Mouse (Mus musculus): Measurements from ENCODE around the gene Clip2. TPM values are rescaled to one million over a fixed set of nuclear protein-coding genes. Genes with fewer than 3 reads are reported as not detected.
A peak's percentile ranks its signal among the peaks of the same experiment; 100 is the strongest.

Gene Clip2
- polyA plus RNA-seq, 1 experiment from 2014 or later: 15.1 TPM

- Histone ChIP-seq H3K27me3 (no peaks in the 10 kb centered on the region), H3K4me3 (no peak overlapping the region), H3K9me3 (no peaks in the 10 kb centered on the region), H3K4me2 (no peak overlapping the region), H3K4me1 (replicated peaks) (peaks cover 5% of the 10 kb centered on the region), H3K9ac (no peak overlapping the region), H3K27ac (no peak overlapping the region), H3K36me3 (no peaks in the 10 kb centered on the region)
- ATAC-seq (ENCODE audit: low FRiP score): no peak
- WGBS: 88% methylated on average over 7 of the region's 7 CpGs
Observed at GRCm38 (mm10) chr5:134577534-134577933, 25.3 kb upstream of the Clip2 start.

- no peaks in the 10 kb centered on the region for H3K9me3 ChIP-seq
- H3K4me1 ChIP-seq (replicated peaks): peaks cover 12% of the 10 kb centered on the region
- H3K27me3 ChIP-seq: no peaks in the 10 kb centered on the region
- no peak for ATAC-seq (ENCODE audit: low FRiP score)
- no peak overlapping the region for H3K4me2 ChIP-seq
- H3K36me3 ChIP-seq: no peaks in the 10 kb centered on the region
- WGBS: 79% methylated on average over 14 of the region's 14 CpGs
- H3K27ac ChIP-seq: no peak overlapping the region
- no peak overlapping the region for H3K4me3 ChIP-seq
- no peak overlapping the region for H3K9ac ChIP-seq
Observed at GRCm38 (mm10) chr5:134576517-134577220, 24.4 kb upstream of the Clip2 start.

- Histone ChIP-seq H3K4me2 (no peak overlapping the region), H3K9ac (no peak overlapping the region), H3K4me3 (no peak overlapping the region), H3K36me3 (no peaks in the 10 kb centered on the region), H3K4me1 (replicated peaks) (peaks cover 12% of the 10 kb centered on the region), H3K27me3 (no peaks in the 10 kb centered on the region), H3K9me3 (no peaks in the 10 kb centered on the region), H3K27ac (no peak overlapping the region)
- WGBS: 94% methylated on average over 5 of the region's 5 CpGs
- ATAC-seq (ENCODE audit: low FRiP score): no peak
Observed at GRCm38 (mm10) chr5:134575833-134576232, 23.6 kb upstream of the Clip2 start.

- Histone ChIP-seq H3K4me2 (peak overlapping the region; percentile 80), H3K27me3 (no peaks in the 10 kb centered on the region), H3K36me3 (no peaks in the 10 kb centered on the region), H3K4me1 (replicated peaks) (peaks cover 12% of the 10 kb centered on the region), H3K9me3 (no peaks in the 10 kb centered on the region), H3K27ac (no peak overlapping the region), H3K9ac (peak overlapping the region; percentile 71), H3K4me3 (peak overlapping the region; percentile 50)
- 50% methylated on average over 10 of the region's 10 CpGs for WGBS
- peak; percentile 39 for ATAC-seq (ENCODE audit: low FRiP score)
Observed at GRCm38 (mm10) chr5:134572508-134573214, 20.4 kb upstream of the Clip2 start.

- peak overlapping the region; percentile 77 for H3K27ac ChIP-seq
- peak overlapping the region; percentile 71 for H3K9ac ChIP-seq
- ATAC-seq (ENCODE audit: low FRiP score): peak; percentile 72
- H3K9me3 ChIP-seq: no peaks in the 10 kb centered on the region
- H3K4me1 ChIP-seq (replicated peaks): peaks cover 12% of the 10 kb centered on the region
- peak overlapping the region; percentile 50 for H3K4me3 ChIP-seq
- 1% methylated on average over 23 of the region's 23 CpGs for WGBS
- no peaks in the 10 kb centered on the region for H3K27me3 ChIP-seq
- H3K4me2 ChIP-seq: peak overlapping the region; percentile 80
- H3K36me3 ChIP-seq: no peaks in the 10 kb centered on the region
Observed at GRCm38 (mm10) chr5:134571730-134572507, 19.7 kb upstream of the Clip2 start.

- Histone ChIP-seq H3K36me3 (no peaks in the 10 kb centered on the region), H3K27me3 (no peaks in the 10 kb centered on the region), H3K4me3 (no peak overlapping the region), H3K9ac (0 out of 2 replicates have a peak overlapping the region, but pooled peaks have one; percentile 13), H3K9me3 (no peaks in the 10 kb centered on the region), H3K4me2 (no peak overlapping the region), H3K27ac (no peak overlapping the region), H3K4me1 (replicated peaks) (peaks cover 12% of the 10 kb centered on the region)
- WGBS: 56% methylated on average over 8 of the region's 8 CpGs
- no peak for ATAC-seq (ENCODE audit: low FRiP score)
Observed at GRCm38 (mm10) chr5:134568964-134569491, 16.8 kb upstream of the Clip2 start.

- 65% methylated on average over 3 of the region's 3 CpGs for WGBS
- Histone ChIP-seq H3K27me3 (no peaks in the 10 kb centered on the region), H3K4me3 (no peak overlapping the region)
Observed at GRCm38 (mm10) chr5:134568030-134568429, 15.8 kb upstream of the Clip2 start.

GRCm38 (mm10) chr5:134567445-134567844, 15.2 kb upstream of the Clip2 start:
- Histone ChIP-seq H3K9me3 (no peaks in the 10 kb centered on the region), H3K27me3 (no peaks in the 10 kb centered on the region), H3K36me3 (no peaks in the 10 kb centered on the region), H3K27ac (no peak overlapping the region), H3K4me3 (no peak overlapping the region), H3K9ac (no peak overlapping the region), H3K4me1 (replicated peaks) (peaks cover 6% of the 10 kb centered on the region), H3K4me2 (no peak overlapping the region)
- 87% methylated on average over 4 of the region's 4 CpGs for WGBS
- no peak for ATAC-seq (ENCODE audit: low FRiP score)

More at GRCm38 (mm10) chr5:134568030-134568429, 15.8 kb upstream of the Clip2 start:
- H3K27ac ChIP-seq: no peak overlapping the region
- H3K9me3 ChIP-seq: no peaks in the 10 kb centered on the region
- H3K4me2 ChIP-seq: no peak overlapping the region
- peaks cover 12% of the 10 kb centered on the region for H3K4me1 ChIP-seq (replicated peaks)
- H3K36me3 ChIP-seq: no peaks in the 10 kb centered on the region
- H3K9ac ChIP-seq: no peak overlapping the region
- no peak for ATAC-seq (ENCODE audit: low FRiP score)

- no peaks in the 10 kb centered on the region for H3K9me3 ChIP-seq
- no peak for ATAC-seq (ENCODE audit: low FRiP score)
- no peaks in the 10 kb centered on the region for H3K4me1 ChIP-seq (replicated peaks)
- no peak overlapping the region for H3K9ac ChIP-seq
- WGBS: 91% methylated on average over 6 of the region's 6 CpGs
- H3K36me3 ChIP-seq: no peaks in the 10 kb centered on the region
- no peak overlapping the region for H3K4me2 ChIP-seq
- H3K27ac ChIP-seq: no peak overlapping the region
- no peaks in the 10 kb centered on the region for H3K27me3 ChIP-seq
- H3K4me3 ChIP-seq: no peak overlapping the region
Observed at GRCm38 (mm10) chr5:134565696-134566095, 13.5 kb upstream of the Clip2 start.

- H3K27me3 ChIP-seq: no peaks in the 10 kb centered on the region
- no peak overlapping the region for H3K4me2 ChIP-seq
- H3K36me3 ChIP-seq: no peaks in the 10 kb centered on the region; the same call in 1 of the 2 replicates
- H3K4me1 ChIP-seq (replicated peaks): no peaks in the 10 kb centered on the region
- H3K9me3 ChIP-seq: no peaks in the 10 kb centered on the region
- H3K4me3 ChIP-seq: no peak overlapping the region
- H3K9ac ChIP-seq: no peak overlapping the region
- WGBS: 98% methylated on average over 2 of the region's 2 CpGs
- ATAC-seq (ENCODE audit: low FRiP score): no peak
- no peak overlapping the region for H3K27ac ChIP-seq
Observed at GRCm38 (mm10) chr5:134564272-134564671, 12.0 kb upstream of the Clip2 start.

- Histone ChIP-seq H3K9me3 (no peaks in the 10 kb centered on the region), H3K27ac (no peak overlapping the region), H3K4me2 (no peak overlapping the region), H3K36me3 (peaks cover 4% of the 10 kb centered on the region), H3K27me3 (no peaks in the 10 kb centered on the region), H3K9ac (no peak overlapping the region), H3K4me3 (no peak overlapping the region), H3K4me1 (replicated peaks) (peaks cover 5% of the 10 kb centered on the region)
- no peak for ATAC-seq (ENCODE audit: low FRiP score)
- 80% methylated on average over 16 of the region's 16 CpGs for WGBS
Observed at GRCm38 (mm10) chr5:134560450-134561171, 8.4 kb upstream of the Clip2 start.

Measured in hindbrain, embryonic 13.5 days (tissue).